Mouse (Mus musculus): ENCODE data around the gene Epb41l4b.

GRCm38 (mm10) chr4:57001437-57001836 lies 141.8 kb downstream of the Epb41l4b start:
- TF ChIP-seq CTCF (IDR thresholded peaks at IDR 0.05) (no peak), EP300 (IDR thresholded peaks at IDR 0.05) (no peak)

All from lung, postnatal 0 days (tissue).